Mouse (Mus musculus) G1E (cell line): ENCODE results near the gene Unc45a.

ENCODE experiments used
- CTCF ChIP-seq: IDR thresholded peaks from 2 replicates; pipeline ENCODE4 v1.5.1; 2012; ENCODE audit warnings: low read depth, low read length, inconsistent platforms, mixed read lengths
- GATA1 ChIP-seq: IDR thresholded peaks from 2 replicates; pipeline ENCODE4 v1.6.1; 2012; ENCODE audit warnings: borderline replicate concordance, low read length, inconsistent platforms, mixed read lengths
- GATA2 ChIP-seq: IDR thresholded peaks from 2 replicates; pipeline ENCODE4 v1.6.1; 2012; ENCODE audit warnings: low read depth, low read length, inconsistent platforms, borderline replicate concordance
- TAL1 ChIP-seq: conservative IDR thresholded peaks from 2 replicates; pipeline ENCODE4 v1.6.1; 2012; ENCODE audit warnings: low read depth, low read length, inconsistent platforms, mixed read lengths

DNA sequence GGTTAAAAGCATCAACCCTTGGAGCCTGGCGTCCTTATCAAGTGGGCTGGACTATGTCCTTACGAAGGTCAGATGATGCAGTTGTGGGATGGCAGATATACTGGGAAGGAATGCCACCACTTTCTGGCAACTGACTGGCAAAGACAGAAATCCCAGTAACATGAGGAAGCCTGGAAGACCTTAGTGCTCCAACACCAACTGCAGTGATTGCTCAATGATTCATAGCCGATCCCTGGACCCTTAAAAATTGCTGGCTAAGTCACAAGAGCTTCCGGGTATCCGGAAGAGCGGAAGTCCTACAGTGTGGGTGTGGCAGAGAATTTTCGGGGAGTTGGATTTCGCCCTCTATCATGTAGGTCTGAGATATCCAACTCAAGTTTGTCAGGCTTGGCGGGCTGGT is 5.4 kb upstream of the Unc45a start:
- TF ChIP-seq TAL1 = no peak
- TF ChIP-seq GATA1 = no peak
- no peak for TF ChIP-seq GATA2
- TF ChIP-seq CTCF = no peak
